Mouse (Mus musculus): ENCODE measurements around the gene Osbp2.

DNA sequence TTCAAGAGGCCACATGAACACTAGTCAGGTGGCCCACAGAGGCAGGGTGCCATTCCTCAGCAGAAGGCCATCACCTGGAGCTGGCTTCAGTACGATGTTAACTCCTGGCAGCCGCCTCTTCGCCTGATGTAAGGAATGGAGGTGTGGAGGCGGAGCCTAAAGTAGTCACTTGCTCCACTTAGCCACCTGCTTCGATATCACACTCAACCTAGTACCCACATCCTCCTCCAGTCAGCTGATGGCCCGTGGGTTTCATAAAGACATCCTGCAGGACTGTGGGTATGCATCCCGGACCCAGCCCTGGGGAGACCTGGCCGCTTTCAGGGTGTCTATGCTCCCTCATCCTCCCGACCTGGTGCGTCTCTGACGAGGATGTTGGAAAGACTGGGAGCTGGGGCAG lies 128.0 kb downstream of the Osbp2 start:
- TF ChIP-seq ZC3H11A (IDR thresholded peaks at IDR 0.05; ENCODE audit: borderline replicate concordance, low read depth, low read length) (no peak), CHD2 (IDR thresholded peaks at IDR 0.05; ENCODE audit: low read depth, low read length) (no peak), MAFK (IDR thresholded peaks at IDR 0.05; ENCODE audit: insufficient read depth, low read depth, low read length) (no peak)

All from ES-E14 (cell line).